Mouse (Mus musculus) intestine, embryonic 16.5 days (tissue): ENCODE measurements around the gene Zfp217. TPM values are rescaled to one million over a fixed set of nuclear protein-coding genes. Genes with fewer than 3 reads are reported as not detected.

Experiments
- ATAC-seq: fragments of 200-750 bp; cut with Nextera tagmentation; 2 replicates; pipeline ENCODE4 v1.8.0; 2017; ENCODE audit warnings: moderate TSS enrichment, moderate library complexity
- H3K27ac ChIP-seq: fragments of 300-500 bp; sonication (generic); 2 replicates; pipeline ENCODE4 v1.5.1; 2014; ENCODE audit warnings: mild to moderate bottlenecking, low read length
- H3K27me3 ChIP-seq: fragments of 300-500 bp; sonication (generic); replicated peaks from 2 replicates; pipeline ENCODE4 v1.6.1; 2014; ENCODE audit warnings: low read length, control low read depth, mixed read lengths; ENCODE audit not compliant: control insufficient read depth, insufficient read depth
- H3K36me3 ChIP-seq: fragments of 300-500 bp; sonication (generic); 2 replicates; pipeline ENCODE4 v1.6.1; 2014; ENCODE audit warnings: low read length, control low read depth; ENCODE audit not compliant: control insufficient read depth, insufficient read depth
- H3K4me1 ChIP-seq: fragments of 300-500 bp; sonication (generic); 2 replicates; pipeline ENCODE4 v1.6.1; 2014; ENCODE audit warnings: low read length, control low read depth, mixed read lengths; ENCODE audit not compliant: control insufficient read depth, insufficient read depth
- H3K4me2 ChIP-seq: fragments of 300-500 bp; sonication (generic); 2 replicates; pipeline ENCODE4 v1.6.1; 2014; ENCODE audit warnings: low read depth, low read length, control low read depth
- H3K4me3 ChIP-seq: fragments of 300-500 bp; sonication (generic); 2 replicates; pipeline ENCODE4 v1.5.1; 2014; ENCODE audit warnings: mild to moderate bottlenecking, low read length
- H3K9ac ChIP-seq: fragments of 300-500 bp; sonication (generic); 2 replicates; pipeline ENCODE4 v1.6.1; 2014; ENCODE audit warnings: low read depth, low read length
- H3K9me3 ChIP-seq: fragments of 300-500 bp; sonication (generic); 2 replicates; pipeline ENCODE4 v1.6.1; 2016; ENCODE audit warnings: low read length, control low read depth; ENCODE audit not compliant: control insufficient read depth
- WGBS: fragments of 180-500 bp; shearing (Covaris S2); extraction: QIAGEN DNeasy Blood & Tissue Kit; methylation state at CpG from one replicate; pipeline ENCODE4 v1.1.7; 2014; 5-methylcytosine and 5-hydroxymethylcytosine counted together
- polyA plus RNA-seq: library from polyadenylated mRNA; unstranded; fragments of >200 nt; fragmentation: Nextera tagmentation; extraction: Ambion mirVana; gene quantifications from 2 replicates; pipeline ENCODE4 v1.2.1, GENCODE M21; 2015

Zfp217 gene
- polyA plus RNA-seq, 1 experiment from 2014 or later: 2.9 TPM

DNA sequence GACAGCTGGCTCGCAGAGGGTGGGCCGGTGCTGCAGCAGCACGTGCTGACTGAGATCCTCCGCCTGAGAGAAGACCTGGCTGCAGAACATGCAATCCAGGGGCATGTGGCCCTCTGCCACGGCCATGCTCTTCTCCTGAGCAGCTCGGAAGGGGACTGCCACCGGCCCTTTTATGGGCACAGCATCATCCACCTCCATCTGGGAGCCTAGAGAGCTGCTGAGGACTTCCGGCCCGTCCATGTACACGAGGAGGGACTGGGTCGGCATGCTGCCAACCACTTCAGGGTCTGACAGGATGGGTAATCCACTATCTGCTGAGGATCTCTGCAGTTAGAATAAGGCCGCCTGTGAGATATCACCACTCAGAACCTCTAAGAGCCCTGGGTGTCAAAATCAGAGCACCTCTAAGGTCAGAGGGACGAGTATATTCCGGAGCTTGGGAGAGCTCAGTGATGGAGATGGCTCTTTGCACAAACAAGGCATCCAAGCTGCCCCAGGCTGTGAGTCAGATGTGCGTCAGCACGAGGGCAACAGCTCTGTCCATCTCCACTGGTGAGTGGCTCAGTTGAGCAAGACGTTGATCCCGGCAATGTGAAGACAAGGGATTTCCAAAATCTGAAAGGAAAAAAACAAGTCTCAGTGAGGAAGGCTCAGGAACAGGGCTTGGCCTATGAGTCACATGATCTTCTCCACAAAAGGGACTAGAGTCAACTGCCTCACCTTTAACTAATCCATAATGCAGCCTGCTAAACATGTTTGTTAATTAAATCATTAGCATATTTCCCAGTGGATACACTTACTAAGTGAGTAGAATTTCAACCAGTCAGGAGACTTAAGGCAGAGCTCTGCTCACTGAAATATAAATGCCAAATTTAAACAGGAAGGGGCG, 27.5 kb downstream of the Zfp217 start:
- Histone ChIP-seq H3K36me3 (peaks cover 24% of the 10 kb centered on the region), H3K4me3 (no peak overlapping the region), H3K27ac (no peak overlapping the region), H3K9ac (no peak overlapping the region), H3K4me2 (no peak overlapping the region), H3K9me3 (no peaks in the 10 kb centered on the region), H3K4me1 (peaks cover 12% of the 10 kb centered on the region; the same call in 1 of the 2 replicates), H3K27me3 (no peaks in the 10 kb centered on the region)
- 82% methylated on average over 19 of the region's 19 CpGs for WGBS
- no peak for ATAC-seq

DNA sequence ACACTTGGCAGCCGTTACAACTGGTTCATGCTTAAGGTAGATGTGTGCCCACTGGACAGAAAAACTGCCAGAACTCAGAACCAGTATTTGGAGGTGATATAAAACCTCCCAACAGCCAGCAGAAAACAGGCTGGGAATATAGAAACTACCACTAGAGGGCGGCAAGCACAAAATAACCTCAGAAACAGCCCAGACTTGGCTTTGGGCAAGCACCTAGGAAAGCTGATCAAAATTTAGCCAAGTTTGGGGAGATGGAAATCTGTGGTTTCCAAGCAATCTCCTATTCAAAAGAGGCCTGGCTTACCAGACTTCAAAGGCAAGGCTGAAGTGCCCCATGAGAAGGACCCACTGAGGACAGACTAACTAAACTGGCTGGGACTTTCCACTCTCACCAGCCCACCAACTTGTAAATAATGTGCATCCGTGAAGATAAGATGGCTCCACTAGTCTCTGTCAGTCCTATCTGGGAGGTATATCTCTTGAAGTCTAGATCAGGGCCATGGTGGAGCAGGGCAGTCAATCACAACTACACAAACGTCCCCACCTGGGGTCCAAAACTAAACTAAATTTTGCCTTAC, 31.1 kb downstream of the Zfp217 start:
- ATAC-seq: no peak
- H3K4me2 ChIP-seq: no peak overlapping the region
- H3K4me1 ChIP-seq: peaks cover 4% of the 10 kb centered on the region; the same call in 1 of the 2 replicates
- no peak overlapping the region for H3K27ac ChIP-seq
- no peaks in the 10 kb centered on the region for H3K27me3 ChIP-seq
- H3K4me3 ChIP-seq: no peak overlapping the region
- H3K9me3 ChIP-seq: no peaks in the 10 kb centered on the region
- peaks cover 38% of the 10 kb centered on the region for H3K36me3 ChIP-seq
- WGBS: 33% methylated on average over 4 of the region's 4 CpGs
- H3K9ac ChIP-seq: no peak overlapping the region

- no peaks in the 10 kb centered on the region for H3K27me3 ChIP-seq
- H3K9ac ChIP-seq: no peak overlapping the region
- 0 out of 2 replicates have a peak, but pooled peaks have one; percentile 54 for ATAC-seq
- no peak overlapping the region for H3K4me3 ChIP-seq
- no peak overlapping the region for H3K27ac ChIP-seq
- no peaks in the 10 kb centered on the region for H3K9me3 ChIP-seq
- H3K4me1 ChIP-seq: peaks cover 16% of the 10 kb centered on the region
- H3K4me2 ChIP-seq: no peak overlapping the region
- H3K36me3 ChIP-seq: peaks cover 17% of the 10 kb centered on the region; the same call in 1 of the 2 replicates
- 59% methylated on average over 8 of the region's 8 CpGs for WGBS
These were observed 37.6 kb downstream of the Zfp217 start for GRCm38 (mm10) chr2:170110306-170110705.

DNA sequence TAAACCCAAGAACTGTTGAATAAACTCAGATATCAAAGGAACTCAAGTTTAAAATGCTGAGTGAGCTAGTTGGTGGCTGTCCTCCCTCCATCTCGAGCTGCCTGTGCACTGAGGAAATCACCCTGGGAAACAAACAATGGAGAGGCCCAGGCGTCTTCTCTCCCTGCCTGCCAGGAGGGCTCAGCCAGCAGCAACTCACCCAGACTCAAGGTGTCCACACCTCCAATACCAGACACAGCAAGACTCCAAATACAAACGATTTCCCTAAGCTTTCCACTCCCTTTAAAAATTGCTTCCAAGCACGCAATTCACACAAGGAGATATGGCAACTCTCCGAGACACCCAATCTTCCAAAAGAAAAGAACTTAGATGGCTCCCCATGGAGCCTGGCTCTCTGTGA, 38.4 kb downstream of the Zfp217 start:
- Histone ChIP-seq H3K27ac (no peak overlapping the region), H3K4me2 (no peak overlapping the region), H3K9ac (no peak overlapping the region), H3K27me3 (no peaks in the 10 kb centered on the region), H3K4me3 (no peak overlapping the region), H3K4me1 (peaks cover 16% of the 10 kb centered on the region), H3K36me3 (peaks cover 12% of the 10 kb centered on the region; the same call in 1 of the 2 replicates), H3K9me3 (no peaks in the 10 kb centered on the region)
- WGBS: 55% methylated on average over 5 of the region's 5 CpGs
- ATAC-seq: no peak

DNA sequence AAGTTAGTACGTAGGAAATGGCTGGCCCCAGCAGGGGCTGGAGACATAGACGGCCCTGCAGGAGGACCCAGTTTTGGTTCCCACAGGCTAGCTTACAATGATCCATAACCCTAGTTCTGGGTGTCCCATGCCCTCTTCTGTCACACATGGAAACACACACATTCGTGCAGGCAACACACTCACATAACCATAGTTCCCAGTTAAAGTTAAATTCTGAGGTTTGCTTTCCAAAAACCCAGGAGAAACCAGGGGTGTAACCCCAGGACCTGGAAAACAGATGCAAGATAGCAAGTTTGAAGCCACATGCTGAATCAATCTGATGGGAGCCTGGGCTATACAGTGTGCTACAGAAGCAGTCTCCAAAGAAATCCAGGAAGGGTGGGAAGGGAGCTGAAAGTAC, 40.1 kb downstream of the Zfp217 start:
- Histone ChIP-seq H3K27ac (no peak overlapping the region), H3K4me1 (peaks cover 16% of the 10 kb centered on the region), H3K4me2 (no peak overlapping the region), H3K36me3 (0 out of 2 replicates have a peak, but pooled peaks cover 3% of the 10 kb centered on the region), H3K4me3 (no peak overlapping the region), H3K9ac (no peak overlapping the region), H3K27me3 (no peaks in the 10 kb centered on the region), H3K9me3 (no peaks in the 10 kb centered on the region)
- ATAC-seq: no peak
- WGBS: 84% methylated on average over 3 of the region's 3 CpGs

DNA sequence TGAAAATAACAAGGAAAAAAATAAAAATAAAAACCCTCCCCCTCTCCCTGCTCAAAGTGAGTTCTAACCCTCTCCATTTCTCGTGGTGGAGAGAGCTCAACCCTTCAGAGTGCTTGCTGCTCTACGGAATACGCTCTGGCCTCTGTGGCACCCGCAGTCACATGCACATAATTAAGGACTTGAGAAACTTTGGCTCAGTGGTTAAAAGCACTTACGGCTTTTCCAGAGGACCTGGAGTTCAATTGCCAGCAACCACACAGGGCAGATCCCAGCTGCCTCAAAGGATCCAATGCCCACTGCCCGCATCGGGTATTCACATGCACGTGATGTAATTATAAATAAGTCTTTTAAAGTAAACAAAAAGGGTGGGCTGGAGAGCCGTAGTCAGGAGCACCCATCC, 41.9 kb downstream of the Zfp217 start:
- Histone ChIP-seq H3K36me3 (no peaks in the 10 kb centered on the region), H3K4me3 (no peak overlapping the region), H3K27me3 (no peaks in the 10 kb centered on the region), H3K9me3 (no peaks in the 10 kb centered on the region), H3K4me1 (peaks cover 11% of the 10 kb centered on the region), H3K27ac (no peak overlapping the region), H3K9ac (no peak overlapping the region), H3K4me2 (no peak overlapping the region)
- no peak for ATAC-seq
- 64% methylated on average over 9 of the region's 9 CpGs for WGBS

DNA sequence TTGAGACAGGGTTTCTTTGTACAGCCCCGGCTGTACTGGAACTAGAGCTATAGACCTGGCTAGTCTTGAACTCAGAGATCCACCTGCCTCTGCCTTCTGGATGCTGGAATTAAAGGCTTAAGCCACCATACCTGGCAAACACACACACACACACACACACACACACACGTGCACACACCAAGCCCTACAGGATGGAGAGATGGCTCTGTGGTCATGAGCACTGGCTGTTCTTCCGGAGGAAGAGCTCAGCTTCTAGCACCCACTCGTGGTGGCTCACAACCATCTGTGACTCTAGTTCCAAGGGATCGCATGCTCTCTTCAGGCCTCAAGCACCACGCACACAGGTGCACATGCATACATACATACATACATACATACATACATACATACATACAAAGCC, 43.5 kb downstream of the Zfp217 start:
- Histone ChIP-seq H3K4me3 (no peak overlapping the region), H3K27ac (no peak overlapping the region), H3K36me3 (no peaks in the 10 kb centered on the region), H3K4me2 (no peak overlapping the region), H3K9me3 (no peaks in the 10 kb centered on the region), H3K9ac (no peak overlapping the region), H3K27me3 (no peaks in the 10 kb centered on the region), H3K4me1 (no peaks in the 10 kb centered on the region; the same call in 1 of the 2 replicates)
- ATAC-seq: no peak
- 87% methylated on average over 6 of the region's 6 CpGs for WGBS

- H3K9me3 ChIP-seq: no peaks in the 10 kb centered on the region
- H3K4me3 ChIP-seq: no peak overlapping the region
- ATAC-seq: no peak
- 50% methylated on average over 9 of the region's 9 CpGs for WGBS
- H3K4me2 ChIP-seq: no peak overlapping the region
- no peak overlapping the region for H3K27ac ChIP-seq
- no peaks in the 10 kb centered on the region for H3K36me3 ChIP-seq
- no peak overlapping the region for H3K9ac ChIP-seq
- H3K4me1 ChIP-seq: no peaks in the 10 kb centered on the region
- H3K27me3 ChIP-seq: no peaks in the 10 kb centered on the region
These were observed 44.1 kb downstream of the Zfp217 start for GRCm38 (mm10) chr2:170103852-170104251.

GRCm38 (mm10) chr2:170103341-170103740, 44.6 kb downstream of the Zfp217 start:
- H3K9ac ChIP-seq: no peak overlapping the region
- H3K27me3 ChIP-seq: no peaks in the 10 kb centered on the region
- H3K9me3 ChIP-seq: no peaks in the 10 kb centered on the region
- no peak overlapping the region for H3K4me2 ChIP-seq
- no peak for ATAC-seq
- WGBS: 77% methylated on average over 5 of the region's 5 CpGs
- H3K27ac ChIP-seq: no peak overlapping the region
- H3K36me3 ChIP-seq: no peaks in the 10 kb centered on the region
- no peaks in the 10 kb centered on the region for H3K4me1 ChIP-seq
- H3K4me3 ChIP-seq: no peak overlapping the region
